Mouse (Mus musculus) left cerebral cortex, postnatal 10 days (tissue): ENCODE results near the gene Kctd7. TPM values are rescaled to one million over a fixed set of nuclear protein-coding genes. Genes with fewer than 3 reads are reported as not detected.

ENCODE experiments used
- DNase-seq, 2 experiments: peaks; one replicate each; pipeline ENCODE4 v3.0.0; 2021 to 2022; ENCODE audit warnings: low spot score in 2 of 2, mixed read lengths in 1 of 2; ENCODE audit errors: extremely low spot score in 1 of 2
- intact Hi-C: fragments of 180-260 bp; cut with DNase I; formaldehyde crosslinking; loops from one replicate; pipeline ENCODE4 v1.15.1; 2025
- total RNA-seq, 2 experiments: library from RNA; stranded (reverse); gene quantifications; 2 replicates each; pipeline ENCODE4 v1.2.3; 2021

The Kctd7 gene
- total RNA-seq, 2 experiments from 2014 or later, result 13.6 to 14.4 TPM

GRCm38 (mm10) chr5:130181740-130182540 lies 37.3 kb downstream of the Kctd7 start:
- intact Hi-C loops, result loop anchor here (5.0 kb wide), 1 partner anchor 35 kb away; the partner anchor contains the start of gene Tmem248
- no peak for DNase-seq

DNA sequence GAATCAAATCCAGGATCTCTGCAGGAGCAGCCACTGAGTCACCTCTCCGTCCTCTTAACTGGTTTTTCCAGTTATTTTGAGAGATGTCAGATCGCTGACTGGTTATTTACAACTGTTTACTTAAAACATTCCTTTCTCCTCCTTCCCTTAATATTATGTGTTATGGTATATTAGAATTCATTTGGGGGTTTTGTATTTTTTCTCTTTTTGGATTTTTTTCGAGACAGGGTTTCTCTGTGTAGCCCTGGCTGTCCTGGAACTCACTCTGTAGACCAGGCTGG lies 37.8 kb downstream of the Kctd7 start:
- intact Hi-C loops, result loop anchor here (5.0 kb wide), 1 partner anchor 35 kb away; the partner anchor contains the start of gene Tmem248
- no peak for DNase-seq

DNA sequence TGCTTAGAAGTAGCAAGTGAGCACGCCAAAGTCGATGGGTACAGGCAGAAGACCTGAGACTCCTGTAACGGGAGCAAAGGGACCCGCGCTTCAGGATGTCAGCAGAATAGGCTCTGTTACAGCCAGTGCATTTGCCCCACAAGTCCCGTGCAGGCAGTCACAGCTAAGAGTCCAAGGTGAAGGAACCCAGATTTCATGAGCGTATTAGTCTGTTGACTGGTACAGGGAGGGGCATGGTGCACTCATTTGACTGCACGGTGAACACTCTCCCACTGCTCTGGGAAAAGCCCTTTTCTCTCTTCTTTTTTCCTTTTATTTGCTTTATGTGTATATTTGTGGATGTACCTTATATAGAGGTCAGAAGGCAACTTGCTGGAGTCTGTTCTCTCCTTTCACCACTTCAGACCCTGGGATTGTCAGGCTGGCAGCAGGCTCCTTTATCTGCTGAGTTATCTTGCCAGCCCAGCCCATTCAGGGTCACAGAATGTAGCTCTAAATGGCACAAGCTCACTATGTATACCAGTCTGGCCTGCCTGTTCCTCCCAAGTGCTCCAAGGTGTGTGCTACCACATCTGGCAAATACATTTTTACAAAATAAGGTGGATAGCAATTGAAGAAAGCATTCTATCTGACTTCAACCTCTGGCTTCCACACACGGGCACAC lies 39.7 kb downstream of the Kctd7 start:
- no peak for DNase-seq
- intact Hi-C loops, result loop anchor here (5.0 kb wide), 1 partner anchor 33 kb away; the partner anchor contains the start of gene Tmem248

- intact Hi-C loops, result no loop called here
- DNase-seq, result no peak
Measured at GRCm38 (mm10) chr5:130185312-130185711, 40.7 kb downstream of the Kctd7 start.

GRCm38 (mm10) chr5:130187383-130187782 lies 42.7 kb downstream of the Kctd7 start:
- DNase-seq, result peak in 1 of 2 experiments; percentile 26
- intact Hi-C loops, result no loop called here

DNA sequence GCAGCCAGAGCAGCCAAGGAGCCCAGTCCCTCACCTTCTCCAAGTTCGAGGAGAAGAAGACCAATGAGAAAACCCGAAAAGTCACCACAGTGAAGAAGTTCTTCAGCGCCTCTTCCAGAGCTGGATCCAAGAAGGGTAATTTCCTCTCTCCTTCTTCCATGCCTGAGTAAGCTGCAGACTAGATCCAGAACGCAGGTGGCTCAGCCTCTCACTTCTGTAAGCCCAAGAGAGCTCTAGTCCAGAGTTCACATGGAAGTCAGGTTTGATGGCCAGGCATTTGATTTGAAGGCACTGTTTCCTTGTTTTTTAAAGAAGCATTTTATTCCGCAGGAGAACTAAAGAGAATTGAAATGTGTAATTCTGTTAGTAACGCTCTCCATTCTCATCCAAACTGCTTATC lies 46.2 kb downstream of the Kctd7 start:
- intact Hi-C loops, result no loop called here
- no peak for DNase-seq

DNA sequence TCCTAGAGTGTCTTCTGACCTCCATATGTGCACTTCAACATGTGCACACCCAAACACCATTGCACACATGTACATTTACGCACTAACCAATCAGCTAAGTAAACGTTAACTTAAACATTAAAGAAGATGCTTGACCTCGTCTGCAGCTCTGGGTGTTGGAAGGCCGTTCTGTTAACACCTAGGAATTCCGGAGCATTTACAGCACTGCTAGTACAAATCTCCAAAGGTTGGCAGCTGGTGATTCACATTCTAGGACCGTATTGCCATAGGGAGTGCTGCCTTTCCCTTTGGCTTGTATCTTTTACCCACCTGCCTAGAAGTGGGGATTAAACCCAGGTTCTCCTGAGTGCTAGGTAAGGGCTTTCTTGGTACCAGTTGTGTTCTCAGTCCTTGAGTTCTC lies 47.2 kb downstream of the Kctd7 start:
- no peak for DNase-seq
- intact Hi-C loops, result no loop called here

DNA sequence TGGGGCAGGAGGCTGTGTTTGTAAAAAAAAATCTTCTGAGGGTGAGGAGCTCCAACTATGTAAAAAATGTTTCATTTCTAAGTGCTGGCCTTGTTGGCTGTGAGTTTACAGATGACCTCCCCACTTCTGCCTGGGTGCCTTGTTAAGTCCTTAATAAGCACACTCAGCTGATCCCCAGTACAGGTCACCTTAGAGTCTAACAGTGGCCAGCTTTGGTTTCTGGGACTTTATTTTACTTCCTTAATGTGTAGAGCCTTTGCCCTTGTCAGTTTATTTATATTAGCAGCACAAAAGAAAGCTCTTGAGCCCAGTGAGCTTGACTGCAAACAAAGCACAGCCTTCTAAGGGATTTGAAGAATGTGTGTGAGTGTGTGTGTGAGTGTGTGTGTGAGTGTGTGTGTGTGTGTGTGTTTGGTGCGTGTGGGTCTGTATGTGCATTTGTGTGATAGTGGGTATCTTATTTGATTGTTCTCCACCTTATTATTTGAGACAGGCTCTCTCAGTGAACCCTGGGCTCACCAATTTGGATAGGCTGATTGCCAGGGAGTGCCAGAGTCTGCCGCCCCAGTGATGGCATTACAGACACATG lies 47.8 kb downstream of the Kctd7 start:
- intact Hi-C loops, result no loop called here
- DNase-seq, result no peak

GRCm38 (mm10) chr5:130193760-130194159 lies 49.1 kb downstream of the Kctd7 start:
- no peak for DNase-seq
- intact Hi-C loops, result no loop called here

DNA sequence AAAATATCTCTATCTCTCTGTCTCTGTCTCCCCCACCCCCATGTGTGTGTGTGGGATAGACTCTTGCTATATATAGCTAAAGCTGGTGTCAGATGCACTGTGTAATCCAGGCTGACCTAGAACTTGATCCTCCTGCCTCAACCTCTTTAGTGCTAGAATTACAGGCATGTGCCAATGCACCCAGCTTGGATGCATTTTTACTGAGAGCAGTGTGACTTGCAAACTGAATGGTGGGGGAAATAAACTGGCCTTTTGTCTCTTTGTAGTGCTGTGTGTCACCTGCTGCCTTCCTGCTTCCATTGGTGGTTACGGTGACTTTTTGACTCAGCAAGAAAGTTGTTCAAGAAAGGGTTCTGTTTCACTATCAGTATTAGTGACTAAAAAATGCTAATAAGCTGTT lies 51.6 kb downstream of the Kctd7 start:
- intact Hi-C loops, result no loop called here
- no peak for DNase-seq

GRCm38 (mm10) chr5:130197454-130197853 lies 52.8 kb downstream of the Kctd7 start:
- no peak for DNase-seq
- intact Hi-C loops, result no loop called here

DNA sequence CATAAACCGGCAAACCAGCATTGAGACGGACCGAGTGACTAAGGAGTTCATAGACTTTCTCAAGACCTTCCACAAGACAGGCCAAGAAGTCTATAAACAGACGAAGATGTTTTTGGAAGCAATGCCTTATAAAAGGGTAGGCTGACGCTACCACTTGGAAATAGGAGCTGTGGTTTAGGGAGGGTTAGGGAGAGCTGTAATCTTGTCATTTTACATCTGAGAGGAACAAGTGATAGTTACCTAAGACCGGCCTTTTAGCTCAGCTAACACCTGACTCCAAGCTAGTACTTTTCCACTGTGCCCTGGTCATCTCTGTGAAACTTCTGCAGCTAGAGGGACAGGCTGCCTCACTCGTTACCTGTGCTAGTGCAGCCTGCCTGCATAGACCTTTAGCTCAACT lies 53.3 kb downstream of the Kctd7 start:
- intact Hi-C loops, result no loop called here
- no peak for DNase-seq

- DNase-seq, result no peak
- intact Hi-C loops, result no loop called here
Measured at GRCm38 (mm10) chr5:130200233-130201029, 55.8 kb downstream of the Kctd7 start.

GRCm38 (mm10) chr5:130203948-130204347 lies 59.3 kb downstream of the Kctd7 start:
- no peak for DNase-seq
- intact Hi-C loops, result no loop called here

DNA sequence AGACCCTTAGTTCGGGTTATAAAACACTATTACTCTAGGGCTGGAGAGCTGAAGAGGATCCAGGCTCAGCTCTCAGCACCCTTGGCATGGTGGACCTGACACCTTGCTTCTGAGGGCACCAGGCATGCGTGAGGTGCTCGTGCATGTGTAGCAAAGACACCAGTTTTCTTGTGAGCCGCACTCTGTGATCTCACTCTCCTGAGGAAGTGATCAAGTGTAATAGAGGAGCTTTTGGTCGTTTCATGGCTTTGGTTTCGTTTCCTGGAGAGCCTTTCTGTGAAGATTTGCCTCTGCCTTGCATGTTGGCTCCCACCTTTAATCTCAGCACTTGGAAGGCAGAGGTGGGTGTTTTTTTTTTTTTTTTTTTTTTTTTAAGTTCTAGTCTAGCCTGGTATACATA lies 59.9 kb downstream of the Kctd7 start:
- no peak for DNase-seq
- intact Hi-C loops, result no loop called here

Other genes starting within 250 kb of the Kctd7 start
- 1 to 10 TPM; 3.8 to 5.8 TPM for gene Zbed5, start 249.1 kb upstream of the Kctd7 start, total RNA-seq
- gene Phkg1, start 246.3 kb upstream of the Kctd7 start, total RNA-seq, result 1 to 10 TPM; 7.8 to 8.7 TPM
- gene Nupr1l, start 236.3 kb upstream of the Kctd7 start, total RNA-seq, result 1 to 10 TPM; 1.6 to 2.3 TPM
- gene Vkorc1l1, start 202.9 kb upstream of the Kctd7 start, total RNA-seq, result 10 to 100 TPM; 49.8 to 58.2 TPM
- 10 to 100 TPM; 15.6 to 17.0 TPM for gene Gusb, start 141.8 kb upstream of the Kctd7 start, total RNA-seq
- gene Asl, start 115.6 kb upstream of the Kctd7 start, total RNA-seq, result 10 to 100 TPM; 23.9 to 24.6 TPM
- 10 to 100 TPM; 39.9 to 40.9 TPM for gene Crcp, start 115.6 kb upstream of the Kctd7 start, total RNA-seq
- gene Tpst1, start 71.5 kb upstream of the Kctd7 start, total RNA-seq, result 10 to 100 TPM; 35.5 to 37.1 TPM
- 10 to 100 TPM; 41.4 to 42.8 TPM for gene Rabgef1, start 26.9 kb downstream of the Kctd7 start, total RNA-seq
- gene Tmem248, start 72.2 kb downstream of the Kctd7 start, total RNA-seq, result 10 to 100 TPM; 44.8 to 45.6 TPM
- 10 to 100 TPM; 45.8 to 48.7 TPM for gene Sbds, start 110.7 kb downstream of the Kctd7 start, total RNA-seq
- 10 to 100 TPM; 16.8 to 20.9 TPM for gene Tyw1, start 110.8 kb downstream of the Kctd7 start, total RNA-seq
- 100 to 1,000 TPM; 174 to 184 TPM for gene Caln1, start 224.6 kb downstream of the Kctd7 start, total RNA-seq
- not detected for gene A330070K13Rik, start 239.8 kb downstream of the Kctd7 start, total RNA-seq